Mouse (Mus musculus) retina, postnatal 7 days (tissue): ENCODE results near the gene Ddx39.

ENCODE experiments used
- DNase-seq: peaks from one replicate; pipeline ENCODE4 v3.0.0-alpha.2; 2012; ENCODE audit warnings: low read depth, low spot score

Gene Ddx39

DNA sequence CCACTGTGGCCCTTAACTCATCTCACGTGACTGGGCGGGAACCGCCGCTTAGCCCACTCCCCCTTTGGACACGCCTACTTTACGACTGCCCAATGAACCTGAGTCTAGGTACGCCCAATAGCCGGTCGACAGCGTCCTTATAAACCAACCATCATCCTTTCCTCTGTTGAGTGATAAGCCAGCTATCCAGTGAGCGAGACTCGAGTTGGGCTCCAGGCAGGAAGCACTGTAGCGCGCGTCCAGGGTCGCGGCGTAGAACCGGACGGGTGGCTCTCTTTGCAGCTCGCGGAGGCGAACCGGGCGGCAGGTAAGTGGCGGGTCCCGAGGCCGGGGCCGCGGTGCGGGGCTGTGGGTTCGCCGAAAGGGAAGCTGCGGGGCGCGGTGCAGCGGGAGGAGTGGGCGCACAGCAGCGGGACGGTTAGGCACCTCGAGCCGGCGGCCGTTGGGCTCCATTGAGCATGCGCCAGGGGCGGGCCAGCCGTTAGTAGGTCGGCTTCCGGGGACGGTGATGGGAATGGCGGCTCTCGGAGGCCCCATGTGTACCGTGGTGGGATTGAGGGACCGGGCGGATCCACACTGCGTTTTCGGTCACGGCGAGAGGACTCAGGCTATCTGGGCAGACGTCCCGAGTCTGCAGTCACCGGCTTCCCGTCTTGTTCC, at the start of gene Ddx39:
Gene Ddx39 (plus strand): TSS at position 147 of the 660 bp plus-strand sequence.
- peak; percentile 95 for DNase-seq

DNA sequence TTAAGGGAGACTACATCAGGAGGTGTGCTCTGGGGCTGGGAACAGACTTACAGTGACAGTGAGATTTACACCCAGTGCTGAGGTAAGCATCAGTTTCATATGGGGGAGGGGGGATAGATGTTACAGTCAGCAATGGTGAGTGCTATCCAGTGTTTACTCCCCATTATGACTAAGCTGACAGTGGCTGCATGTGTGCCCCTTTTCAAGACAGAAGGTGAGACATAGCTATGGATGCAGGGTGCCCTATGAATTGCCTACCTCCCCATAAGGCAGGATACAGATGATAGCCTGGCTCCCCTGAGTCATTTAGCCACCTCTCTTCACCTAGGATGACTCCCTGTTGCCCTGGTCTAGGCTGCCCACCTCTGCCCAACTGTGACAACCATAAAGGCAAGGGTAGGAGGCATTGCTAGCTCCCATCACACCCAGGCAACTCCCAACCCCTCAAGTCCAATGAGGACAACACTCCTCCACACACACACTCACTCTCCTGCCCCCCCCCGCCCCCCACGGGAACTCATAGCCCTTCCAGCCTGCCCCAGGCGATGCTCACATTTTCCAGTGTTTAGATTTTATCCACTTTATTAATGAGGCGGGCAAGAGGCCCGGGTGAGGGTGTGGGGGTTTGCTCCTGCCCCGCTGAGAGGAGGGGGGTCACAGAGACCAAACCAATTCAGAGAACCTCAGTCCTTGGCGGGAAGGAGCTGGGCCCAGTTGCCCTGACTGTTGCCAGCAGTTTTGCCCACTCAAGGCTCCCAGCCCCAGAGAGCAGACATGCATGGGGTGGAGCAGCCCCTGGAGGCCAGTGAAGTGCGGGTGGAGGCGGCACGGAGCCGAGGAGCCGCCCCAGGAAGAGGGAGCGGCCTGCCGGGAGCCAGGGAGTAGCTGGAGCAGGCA, 48.8 kb upstream of the Ddx39 start, which contains the start of gene Ptger1:
Gene Ptger1 (plus strand): TSS at position 710 of the 897 bp plus-strand sequence.
- DNase-seq, result no peak

DNA sequence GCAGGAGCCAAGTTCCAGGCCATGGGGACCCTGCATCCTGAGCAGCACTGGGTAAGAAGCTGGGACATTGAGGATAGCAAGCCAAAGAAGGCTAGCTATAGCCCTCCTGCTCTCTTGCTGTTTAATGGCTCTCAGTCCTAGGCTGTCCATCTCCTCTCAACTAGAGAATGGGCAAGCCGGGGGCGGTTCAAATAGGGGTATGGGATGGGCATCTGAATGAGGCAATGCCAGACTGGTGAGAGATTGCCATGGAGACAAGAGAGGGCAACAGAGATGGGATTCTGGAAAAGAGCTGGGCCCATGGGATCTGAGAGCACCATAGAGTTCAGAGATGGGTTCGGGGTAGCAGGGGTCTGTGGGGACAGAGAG, 48.1 kb upstream of the Ddx39 start:
- no peak for DNase-seq

- DNase-seq, result no peak
These were observed 47.5 kb upstream of the Ddx39 start for GRCm38 (mm10) chr8:83667526-83667925.

GRCm38 (mm10) chr8:83668010-83668916, 46.7 kb upstream of the Ddx39 start:
- DNase-seq, result peak; percentile 60

DNA sequence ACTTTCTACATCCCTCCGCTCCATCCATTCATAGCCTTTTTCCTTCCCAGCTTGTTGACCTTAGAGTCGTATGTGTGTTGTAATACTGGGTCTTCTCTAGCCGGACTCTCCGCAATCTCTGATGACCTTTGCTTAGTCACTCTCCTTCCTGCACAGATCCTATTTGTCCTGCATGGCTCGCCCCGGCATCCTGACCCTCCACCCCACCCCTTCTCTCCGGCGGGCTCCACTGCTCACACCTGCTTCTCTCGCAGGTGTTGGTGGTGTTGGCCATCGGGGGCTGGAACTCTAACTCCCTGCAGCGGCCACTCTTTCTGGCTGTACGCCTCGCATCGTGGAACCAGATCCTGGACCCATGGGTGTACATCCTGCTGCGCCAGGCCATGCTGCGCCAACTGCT, 46.0 kb upstream of the Ddx39 start:
- no peak for DNase-seq

DNA sequence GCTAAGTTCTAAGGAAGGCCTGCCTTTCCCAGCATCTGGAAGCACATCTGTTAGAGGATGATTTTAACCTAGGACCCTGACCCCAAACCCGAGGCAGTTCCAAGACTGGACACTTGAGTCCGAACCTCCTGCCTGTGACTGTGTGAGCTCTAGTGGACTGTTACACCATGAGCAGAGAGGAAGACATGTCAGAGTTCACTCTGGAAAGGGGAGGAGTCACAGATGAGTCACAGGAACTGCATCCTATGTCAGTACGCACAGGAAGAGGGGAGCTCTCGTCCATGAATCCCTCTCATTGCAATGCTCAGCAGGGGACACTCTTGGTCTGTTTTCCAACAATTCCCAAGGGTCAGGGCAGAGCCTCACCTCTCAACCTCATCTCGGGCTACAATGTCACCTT, 42.0 kb upstream of the Ddx39 start:
- DNase-seq, result no peak

DNA sequence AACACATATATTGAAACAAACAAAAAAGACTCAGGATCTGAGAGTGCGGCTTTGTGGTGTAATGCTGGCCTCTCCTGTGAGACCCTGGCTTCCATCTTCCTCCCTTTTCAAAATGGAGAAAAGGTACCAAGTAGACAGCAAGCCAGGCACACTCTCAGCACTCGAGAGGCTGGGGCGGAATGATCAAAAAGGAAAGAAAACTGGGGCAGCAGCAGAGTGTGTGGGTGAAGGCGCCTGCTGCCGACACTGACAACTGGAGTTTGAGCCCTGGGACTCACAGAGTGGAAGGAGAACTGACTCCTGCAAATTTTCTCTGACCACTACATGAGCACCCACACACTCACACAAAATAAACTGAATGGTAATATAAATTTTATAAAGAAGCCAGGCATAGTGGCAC, 40.5 kb upstream of the Ddx39 start:
- DNase-seq, result no peak

DNA sequence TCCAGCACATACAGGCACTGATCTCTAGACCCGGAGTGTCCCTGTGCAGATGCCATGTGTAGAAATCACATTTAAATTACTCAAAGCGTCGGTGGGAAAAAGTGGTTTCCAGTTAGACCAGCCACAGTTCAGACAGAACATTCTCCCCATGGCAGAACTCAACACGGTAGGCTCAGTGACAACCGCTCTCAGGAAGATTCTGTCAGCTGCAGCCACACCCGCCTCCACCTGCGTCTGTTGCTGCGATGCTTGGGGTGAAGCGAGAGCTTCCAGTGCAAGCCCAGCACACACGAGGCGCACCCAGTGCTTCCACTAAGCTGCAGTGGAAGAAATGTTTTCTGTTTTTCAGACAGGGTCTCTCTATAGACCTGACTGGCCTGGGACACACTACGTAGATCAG, 35.1 kb upstream of the Ddx39 start:
- no peak for DNase-seq

DNA sequence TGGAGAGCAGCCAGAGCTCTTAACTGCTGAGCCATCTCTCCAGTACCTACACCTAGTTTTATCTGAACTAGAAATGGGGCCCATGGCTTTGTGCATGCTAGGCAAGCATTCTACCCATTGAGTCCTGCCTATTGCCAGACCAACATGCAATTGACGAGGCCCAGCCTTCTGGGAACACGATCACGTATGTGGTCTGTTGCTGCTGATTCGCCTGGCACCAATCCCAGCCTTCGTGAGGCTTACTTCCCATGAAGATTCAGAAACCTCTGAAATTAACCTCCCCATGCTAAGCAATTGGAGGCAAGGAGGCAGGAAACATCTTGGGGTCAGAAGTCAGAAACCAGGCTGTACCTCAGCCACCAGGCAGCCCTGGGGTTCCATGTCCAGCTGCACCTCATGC, 34.4 kb upstream of the Ddx39 start:
- no peak for DNase-seq

GRCm38 (mm10) chr8:83681099-83681498, 33.9 kb upstream of the Ddx39 start:
- DNase-seq, result no peak

DNA sequence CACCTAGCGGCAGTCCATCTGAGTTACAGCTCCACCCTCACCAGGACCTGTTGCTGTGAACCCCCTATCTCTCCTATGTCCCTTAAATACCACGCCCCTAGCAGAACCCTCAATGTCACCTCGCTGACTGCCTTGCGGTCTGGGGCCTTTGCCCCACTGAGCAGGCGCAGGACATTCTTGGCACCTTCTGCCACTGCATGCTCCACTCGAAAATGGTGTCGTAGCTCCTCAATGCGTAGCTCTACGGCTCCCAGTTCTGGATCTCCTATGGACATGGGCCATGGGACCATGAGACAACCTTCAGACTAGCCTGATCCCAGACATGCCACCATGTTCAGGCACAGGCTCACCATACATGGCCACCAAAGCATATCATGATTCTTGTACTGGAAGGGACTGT, 30.5 kb upstream of the Ddx39 start:
- DNase-seq, result no peak

DNA sequence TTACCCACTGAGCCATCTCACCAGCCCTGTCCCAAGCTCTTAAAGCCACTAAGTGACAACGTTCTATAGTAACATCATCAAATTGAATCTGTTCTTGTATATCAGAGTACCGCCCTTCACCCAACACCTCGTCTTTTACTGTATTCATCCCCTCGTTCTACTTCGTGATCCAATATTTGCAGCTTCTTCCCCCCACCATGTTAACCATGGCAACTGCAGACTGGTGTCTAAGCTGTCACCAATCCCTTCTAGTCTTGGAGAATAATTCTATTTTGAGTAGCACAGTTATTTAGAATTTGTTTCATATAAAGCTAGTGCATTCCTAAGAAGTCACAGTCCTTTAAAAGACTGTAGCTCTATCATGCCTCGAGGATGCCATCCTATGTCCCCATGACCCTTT, 25.7 kb upstream of the Ddx39 start:
- DNase-seq, result no peak

DNA sequence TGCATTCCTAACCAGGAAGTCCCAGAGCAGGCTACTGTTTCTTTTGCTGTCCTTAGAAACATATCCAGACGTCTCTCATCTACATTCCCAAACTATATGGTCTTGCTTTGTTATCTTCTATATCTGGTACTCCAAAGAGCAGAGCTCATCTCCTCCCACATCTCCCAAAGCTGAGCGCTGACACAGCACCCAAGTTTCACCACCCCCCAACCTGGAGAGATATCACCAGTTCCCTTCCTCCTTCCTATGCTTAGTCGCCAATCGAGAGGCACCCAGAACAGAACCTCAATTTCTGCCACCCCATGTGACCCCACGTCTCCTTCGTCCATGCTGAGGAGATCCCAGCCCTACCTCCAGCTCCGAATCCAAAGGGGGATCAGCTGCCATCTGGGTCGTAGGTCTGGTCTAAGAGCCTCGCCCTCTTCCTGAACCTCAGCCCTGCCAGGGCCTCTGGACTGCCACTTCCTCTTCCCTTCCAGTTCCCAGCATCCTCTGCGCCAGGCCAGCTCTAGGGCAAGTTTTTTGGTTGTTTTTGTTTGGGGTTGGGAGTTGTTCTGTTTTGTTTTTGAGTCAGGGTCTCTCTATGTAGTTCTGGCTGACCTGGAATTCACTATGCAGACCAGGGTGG, 21.3 kb upstream of the Ddx39 start:
- no peak for DNase-seq

DNA sequence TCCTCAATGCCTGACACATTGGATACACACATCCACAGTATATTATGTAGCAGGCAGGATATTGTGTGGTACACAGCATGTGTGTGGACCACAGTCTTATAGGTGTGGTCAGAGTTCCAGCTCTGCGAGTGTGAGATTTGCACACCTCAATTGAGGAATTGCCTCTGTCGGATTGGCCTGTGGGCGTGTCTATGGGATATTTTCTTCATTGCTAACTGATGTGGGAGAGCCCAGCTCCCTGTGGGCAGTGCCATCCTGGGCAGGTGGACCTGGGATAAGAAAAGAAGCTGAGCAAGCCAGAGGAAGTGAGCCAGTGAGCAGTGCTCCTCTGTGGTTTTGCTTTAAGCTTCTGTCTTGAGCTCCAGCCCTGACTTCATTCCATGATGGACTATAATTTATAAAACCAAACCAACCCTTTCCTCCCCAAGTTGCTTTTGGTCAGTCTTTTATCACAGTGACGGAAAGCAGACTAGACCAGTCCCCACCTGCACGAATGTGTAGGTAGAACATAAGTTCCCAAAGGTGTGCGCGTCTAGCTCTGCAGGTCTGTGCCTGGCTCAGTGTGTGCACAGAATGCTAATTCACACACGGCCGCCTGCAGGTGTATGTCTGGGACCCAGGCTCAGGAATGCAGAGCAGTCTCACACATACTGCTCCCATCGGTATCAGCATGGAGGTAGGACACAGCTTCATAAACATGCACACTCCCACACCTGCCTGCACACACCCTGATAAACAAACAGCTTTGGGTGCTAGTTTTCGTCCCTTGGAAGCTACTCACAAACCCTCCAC, 20.4 kb upstream of the Ddx39 start:
- no peak for DNase-seq

DNA sequence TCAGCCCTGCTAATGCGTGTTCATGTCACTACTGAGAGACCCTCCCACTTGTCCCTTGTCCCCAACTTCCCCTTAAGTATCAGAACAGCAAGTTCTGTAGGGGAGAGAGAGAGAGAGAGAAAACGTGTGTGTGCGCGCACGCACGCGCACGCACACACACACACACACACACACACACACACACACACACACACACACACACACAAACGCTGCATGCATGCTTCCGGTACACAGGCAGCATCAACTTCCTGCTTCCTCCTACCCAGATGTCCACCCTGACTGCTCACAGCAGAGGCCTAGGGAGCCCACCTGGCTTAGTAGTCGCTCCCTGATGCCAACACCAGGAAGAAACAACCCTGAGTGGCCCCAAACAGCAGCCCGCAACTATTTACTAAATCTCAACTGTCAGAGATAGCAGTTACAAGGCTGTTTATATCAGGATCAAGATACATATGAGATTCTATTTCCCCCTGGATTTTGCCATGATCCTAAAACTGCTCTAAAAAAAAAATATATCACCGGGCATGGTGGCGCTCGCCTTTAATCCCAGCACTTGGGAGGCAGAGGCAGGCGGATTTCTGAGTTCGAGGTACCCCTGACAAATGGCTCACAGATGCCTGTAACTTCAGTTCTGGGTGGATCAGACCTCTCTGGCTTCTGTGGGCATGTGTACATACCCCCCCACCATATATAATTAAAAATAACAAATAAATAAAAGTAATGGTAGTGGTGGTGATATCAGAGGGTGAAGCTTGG, 19.4 kb upstream of the Ddx39 start:
- no peak for DNase-seq

DNA sequence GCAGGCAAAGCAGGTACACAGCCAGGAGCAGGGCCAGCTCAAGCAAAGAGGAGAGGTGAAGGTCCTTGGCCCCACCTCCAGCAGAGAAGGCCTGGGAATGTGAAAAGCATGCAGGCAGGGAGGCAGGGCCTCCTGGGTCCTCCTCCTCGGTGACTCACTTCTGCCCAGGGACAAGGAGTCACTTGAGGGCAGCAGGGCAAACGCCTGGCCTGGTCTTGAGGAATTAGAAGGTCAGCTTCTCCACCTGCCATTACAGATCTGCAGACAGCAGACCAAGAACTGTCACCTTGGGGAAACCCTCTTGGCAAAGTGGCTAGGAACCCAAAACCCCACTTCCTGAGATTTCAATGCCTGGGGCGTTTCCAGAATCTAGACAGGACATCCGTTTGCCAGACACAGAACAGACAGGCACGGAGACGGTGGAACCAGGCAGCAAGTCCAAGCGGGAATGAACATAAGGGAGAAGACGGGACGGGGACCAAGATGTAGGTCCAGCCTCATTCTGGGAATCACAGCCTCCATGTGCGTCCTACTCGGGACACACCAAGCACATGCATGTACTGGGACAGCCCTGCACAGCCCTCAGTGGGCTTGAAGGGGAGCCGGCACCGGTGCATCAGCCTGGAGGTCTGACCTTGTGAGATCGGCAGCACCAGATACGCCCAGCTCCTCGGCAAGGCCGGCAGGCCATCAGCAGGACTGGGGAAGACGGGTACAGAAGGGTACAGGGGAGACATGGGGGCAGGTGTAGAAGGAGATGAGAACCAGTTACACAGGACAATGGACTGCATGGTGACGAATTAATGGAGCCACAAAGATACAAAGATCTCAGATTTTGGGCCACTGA, 17.4 kb upstream of the Ddx39 start:
- no peak for DNase-seq

- peak; percentile 32 for DNase-seq
These were observed 16.7 kb upstream of the Ddx39 start for GRCm38 (mm10) chr8:83698291-83698660.
